Mouse (Mus musculus): Measurements from ENCODE around the gene Smc5. TPM values are rescaled to one million over a fixed set of nuclear protein-coding genes. Genes with fewer than 3 reads are reported as not detected.

The Smc5 gene
- total RNA-seq (2023): 56.9 TPM

GRCm38 (mm10) chr19:23273355-23274053 lies at the start of gene Smc5:
Gene Smc5, minus strand, starts transcription at chr19:23273897.

Other genes with a start within 250 kb of the Smc5 start
- 16.3 TPM for gene Klf9, start 132.7 kb downstream of the Smc5 start, total RNA-seq (2023)
- gene Mamdc2, start 174.5 kb upstream of the Smc5 start, total RNA-seq (2023): not detected

Measured in CD8-positive naive resting alpha-beta T cell, adult 57 days (primary cell).